Mouse (Mus musculus) liver, postnatal 0 days (tissue): ENCODE results near the gene Spsb3. TPM values are rescaled to one million over a fixed set of nuclear protein-coding genes. Genes with fewer than 3 reads are reported as not detected.

Experiments used
- ATAC-seq: fragments of 200-750 bp; cut with Nextera tagmentation; 2 replicates; pipeline ENCODE4 v1.8.0; 2017; ENCODE audit warnings: mild to moderate bottlenecking, moderate library complexity
- DNase-seq: peaks from one replicate; pipeline ENCODE4 v3.0.0-alpha.2; 2016
- H3K27ac ChIP-seq: fragments of 300-500 bp; sonication (generic); 2 replicates; pipeline ENCODE4 v1.5.1; 2014; ENCODE audit warnings: antibody characterized with exemption, moderate library complexity, mild to moderate bottlenecking, low read depth
- H3K27me3 ChIP-seq: fragments of 300-500 bp; sonication (generic); 2 replicates; pipeline ENCODE4 v1.6.1; 2014; ENCODE audit warnings: low read length, control low read depth, mixed read lengths; ENCODE audit not compliant: insufficient read depth
- H3K36me3 ChIP-seq: fragments of 300-500 bp; sonication (generic); replicated peaks from 2 replicates; pipeline ENCODE4 v1.6.1; 2014; ENCODE audit warnings: mild to moderate bottlenecking, control low read depth, low read length, moderate library complexity, mixed read lengths; ENCODE audit not compliant: insufficient read depth
- H3K4me1 ChIP-seq: fragments of 300-500 bp; sonication (generic); 2 replicates; pipeline ENCODE4 v1.6.1; 2014; ENCODE audit warnings: antibody characterized with exemption, mild to moderate bottlenecking, control low read depth; ENCODE audit not compliant: insufficient read depth
- H3K4me2 ChIP-seq: fragments of 300-500 bp; sonication (generic); 2 replicates; pipeline ENCODE4 v1.6.1; 2014; ENCODE audit warnings: low read depth, mild to moderate bottlenecking, low read length, moderate library complexity, mixed read lengths
- H3K4me3 ChIP-seq: fragments of 300-500 bp; sonication (generic); 2 replicates; pipeline ENCODE4 v1.5.1; 2014; ENCODE audit warnings: low read depth, low read length
- H3K9ac ChIP-seq: fragments of 300-500 bp; sonication (generic); replicated peaks from 2 replicates; pipeline ENCODE4 v1.6.1; 2014; ENCODE audit warnings: mild to moderate bottlenecking, moderate library complexity
- H3K9me3 ChIP-seq: fragments of 300-500 bp; sonication (generic); 2 replicates; pipeline ENCODE4 v1.6.1; 2016; ENCODE audit warnings: mild to moderate bottlenecking, control low read depth, low read length, mixed read lengths
- CTCF ChIP-seq: sonication (generic); IDR thresholded peaks from 2 replicates; pipeline ENCODE4 v1.5.1; 2016; ENCODE audit warnings: antibody characterized with exemption, low read depth
- EP300 ChIP-seq: IDR thresholded peaks from 2 replicates; pipeline ENCODE4 v1.6.1; 2016; ENCODE audit warnings: antibody characterized with exemption, low read depth, mild to moderate bottlenecking
- WGBS: fragments of 180-500 bp; shearing (Covaris S2); extraction: QIAGEN DNeasy Blood & Tissue Kit; methylation state at CpG from one replicate; pipeline ENCODE4 v1.1.7; 2014; ENCODE audit not compliant: insufficient replicate concordance; 5-methylcytosine and 5-hydroxymethylcytosine counted together
- polyA plus RNA-seq: library from polyadenylated mRNA; unstranded; fragments of >200 nt; fragmentation: Nextera tagmentation; extraction: Ambion mirVana; gene quantifications from 2 replicates; pipeline ENCODE4 v1.2.1, GENCODE M21; 2015

Gene Spsb3
- polyA plus RNA-seq, 1 experiment from 2014 or later: 45.5 TPM

- peak; percentile 48 for DNase-seq
- Histone ChIP-seq H3K27ac (peak overlapping the region; percentile 68), H3K4me1 (peaks cover 22% of the 10 kb centered on the region), H3K4me2 (peak overlapping the region; percentile 84), H3K4me3 (peak overlapping the region; percentile 95), H3K9me3 (no peaks in the 10 kb centered on the region), H3K36me3 (peaks cover under 1% of the 10 kb centered on the region; the same call in 1 of the 2 replicates), H3K27me3 (no peaks in the 10 kb centered on the region), H3K9ac (no peak overlapping the region)
- TF ChIP-seq CTCF (no peak), EP300 (peak; percentile 82)
- WGBS: 76% methylated on average over 1 of the region's 1 CpGs
- ATAC-seq: peak; percentile 10
Observed at GRCm38 (mm10) chr17:24847386-24847785, 39.1 kb upstream of the Spsb3 start.

DNA sequence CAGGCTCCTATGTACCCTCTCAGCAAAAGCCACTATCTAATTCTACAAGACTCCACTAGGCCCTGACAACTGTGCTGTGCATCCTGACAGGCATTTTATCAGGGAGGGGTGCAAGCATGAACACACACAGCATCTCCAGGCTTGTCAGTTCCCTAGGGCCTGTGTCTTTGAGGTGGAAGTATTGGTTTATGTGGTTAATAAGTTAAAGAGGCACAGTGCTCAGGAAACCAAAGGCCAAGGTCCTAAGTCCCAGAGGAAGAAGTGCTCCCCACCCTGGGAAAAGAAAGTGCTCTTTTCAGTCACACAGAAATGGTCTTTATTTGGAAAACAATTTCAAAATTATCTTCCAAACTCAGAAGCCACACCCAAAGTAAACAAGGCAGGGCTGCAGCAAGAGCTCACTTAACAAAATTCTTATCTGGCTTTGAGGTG lies 37.8 kb upstream of the Spsb3 start:
- Histone ChIP-seq H3K4me2 (peak overlapping the region; percentile 84), H3K36me3 (peaks cover 11% of the 10 kb centered on the region), H3K9me3 (no peaks in the 10 kb centered on the region), H3K27ac (peak overlapping the region; percentile 97), H3K27me3 (no peaks in the 10 kb centered on the region), H3K9ac (peak overlapping the region; percentile 89), H3K4me3 (peak overlapping the region; percentile 95), H3K4me1 (peaks cover 22% of the 10 kb centered on the region)
- TF ChIP-seq CTCF (peak; percentile 14; the same call in 1 of the 2 replicates), EP300 (peak; percentile 68; the same call in 1 of the 2 replicates)
- DNase-seq: peak; percentile 39
- ATAC-seq: no peak

DNA sequence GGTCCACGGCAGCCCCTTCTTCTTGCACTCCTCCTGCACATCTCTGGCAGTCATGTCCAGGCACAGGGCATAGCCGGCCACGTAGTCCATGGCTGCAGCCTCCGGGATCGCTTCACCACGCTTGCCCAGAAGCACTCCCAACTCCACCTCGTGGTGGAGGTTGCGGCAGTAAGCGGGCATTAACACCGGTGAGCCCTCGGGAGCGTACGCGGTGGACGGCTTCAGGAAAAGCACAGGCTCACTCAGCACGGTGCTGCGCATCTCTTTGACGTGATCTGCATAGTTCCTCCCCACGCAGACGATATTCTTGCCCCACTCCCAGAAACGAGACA lies 36.7 kb upstream of the Spsb3 start:
- Histone ChIP-seq H3K4me2 (peak overlapping the region; percentile 84), H3K27me3 (no peaks in the 10 kb centered on the region), H3K27ac (peak overlapping the region; percentile 97), H3K36me3 (peaks cover 20% of the 10 kb centered on the region), H3K9me3 (no peaks in the 10 kb centered on the region), H3K4me3 (peak overlapping the region; percentile 95), H3K9ac (peak overlapping the region; percentile 89), H3K4me1 (peaks cover 22% of the 10 kb centered on the region)
- DNase-seq (no peak), ATAC-seq (peak; percentile 30)
- TF ChIP-seq EP300: no peak
- TF ChIP-seq CTCF: peak; percentile 58
- under 1% methylated on average over 21 of the region's 21 CpGs for WGBS

DNA sequence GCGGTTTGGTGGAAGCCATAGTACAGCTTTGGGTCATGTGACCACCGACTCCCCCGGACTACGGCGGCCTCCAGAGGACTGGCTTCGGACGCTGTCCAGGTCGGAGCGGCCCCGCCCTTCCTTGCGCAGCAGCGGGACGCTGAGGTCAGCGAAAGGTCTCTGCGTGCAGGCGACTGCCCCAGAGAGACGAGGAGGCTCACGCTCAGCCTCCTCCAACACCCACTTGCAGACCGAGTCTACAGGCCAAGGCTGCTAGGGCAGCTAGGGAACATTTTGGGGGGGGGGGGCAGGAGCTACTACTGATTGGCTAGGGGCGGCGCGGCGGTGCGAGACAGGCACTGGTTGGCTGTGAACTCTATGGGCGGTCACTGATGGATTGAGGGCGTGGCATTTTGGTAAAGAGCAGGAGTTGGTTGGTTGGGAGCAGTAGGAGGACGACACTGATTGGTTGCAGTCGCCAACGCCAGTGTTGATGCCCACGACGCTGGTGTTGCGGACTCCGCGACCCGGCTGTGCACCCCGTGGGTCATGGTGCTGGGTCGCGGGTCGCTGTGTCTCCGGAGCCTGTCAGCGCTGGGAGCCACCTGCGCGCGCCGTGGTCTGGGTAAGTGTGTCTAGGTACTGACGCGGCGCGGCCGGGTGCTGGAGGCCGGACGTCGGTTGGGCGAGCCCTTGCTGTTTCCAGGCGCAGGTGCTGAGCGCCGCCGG lies 36.2 kb upstream of the Spsb3 start, which contains the start of gene Fahd1:
Gene Fahd1, minus strand, starts transcription at position 300 of the 708 bp plus-strand sequence.
- Histone ChIP-seq H3K27ac (peak within 1 kb of the TSS; percentile 97), H3K9ac (peak within 1 kb of the TSS; percentile 95), H3K4me2 (peak within 1 kb of the TSS; percentile 84), H3K27me3 (no peaks in the 10 kb centered on the region), H3K4me3 (peak within 1 kb of the TSS; percentile 95), H3K36me3 (peaks cover 23% of the 10 kb centered on the region), H3K4me1 (peaks cover 22% of the 10 kb centered on the region), H3K9me3 (no peaks in the 10 kb centered on the region)
- WGBS: under 1% methylated on average over 53 of the region's 58 CpGs
- TF ChIP-seq EP300 (peak; percentile 79; the same call in 1 of the 2 replicates), CTCF (peak; percentile 37)
- ATAC-seq (peak; percentile 91), DNase-seq (peak; percentile 97)

GRCm38 (mm10) chr17:24850773-24851127 lies 35.7 kb upstream of the Spsb3 start:
- TF ChIP-seq CTCF: no peak
- no peak for TF ChIP-seq EP300
- H3K27me3 ChIP-seq: no peaks in the 10 kb centered on the region
- H3K4me2 ChIP-seq: peak overlapping the region; percentile 84
- H3K4me1 ChIP-seq: peaks cover 22% of the 10 kb centered on the region
- H3K36me3 ChIP-seq: peaks cover 28% of the 10 kb centered on the region
- ATAC-seq (no peak), DNase-seq (no peak)
- peak overlapping the region; percentile 95 for H3K9ac ChIP-seq
- under 1% methylated on average over 19 of the region's 20 CpGs for WGBS
- no peaks in the 10 kb centered on the region for H3K9me3 ChIP-seq
- peak overlapping the region; percentile 97 for H3K27ac ChIP-seq
- H3K4me3 ChIP-seq: peak overlapping the region; percentile 95

- H3K27ac ChIP-seq: peak overlapping the region; percentile 97
- TF ChIP-seq EP300 (no peak), CTCF (no peak)
- DNase-seq (no peak), ATAC-seq (no peak)
- peaks cover 36% of the 10 kb centered on the region for H3K36me3 ChIP-seq
- WGBS: 74% methylated on average over 10 of the region's 10 CpGs
- H3K4me3 ChIP-seq: peak overlapping the region; percentile 95
- no peaks in the 10 kb centered on the region for H3K9me3 ChIP-seq
- H3K9ac ChIP-seq: peak overlapping the region; percentile 95
- peak overlapping the region; percentile 84 for H3K4me2 ChIP-seq
- peaks cover 19% of the 10 kb centered on the region for H3K4me1 ChIP-seq
- H3K27me3 ChIP-seq: no peaks in the 10 kb centered on the region
Observed at GRCm38 (mm10) chr17:24851381-24852125, 34.9 kb upstream of the Spsb3 start.
